Mouse (Mus musculus): ENCODE results near the gene Gfy.

Gfy gene

DNA sequence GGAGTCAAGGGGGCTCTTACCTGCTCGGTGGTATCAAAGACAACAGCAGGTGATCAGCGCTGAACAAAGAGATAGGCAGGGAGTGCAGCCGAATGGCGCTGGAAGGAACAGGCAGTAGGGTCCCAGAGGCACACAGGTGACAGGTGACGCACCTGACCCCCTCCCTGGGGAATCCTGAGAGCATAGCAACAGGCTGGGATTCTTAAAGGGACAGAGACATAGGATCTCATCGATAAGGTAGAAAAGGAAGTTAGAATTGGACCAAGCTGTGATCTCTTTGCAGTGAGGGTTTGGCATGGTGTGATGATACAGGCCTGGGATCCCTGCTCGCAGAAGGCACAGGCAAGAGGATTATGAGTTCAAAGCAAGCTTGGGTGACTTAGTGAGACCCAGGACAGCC lies at the start of gene Gfy:
TSS of gene Gfy (minus strand) at position 101 of the 400 bp plus-strand sequence.
- in situ Hi-C loops (cut with MboI; ENCODE audit: unreplicated experiment in 2 of 2), result no loop called here

GRCm38 (mm10) chr7:45229046-45229445 lies 49.7 kb upstream of the Gfy start:
- in situ Hi-C loops (cut with MboI; ENCODE audit: unreplicated experiment in 2 of 2), result no loop called here

GRCm38 (mm10) chr7:45228548-45228947 lies 49.2 kb upstream of the Gfy start:
- in situ Hi-C loops (cut with MboI; ENCODE audit: unreplicated experiment in 2 of 2), result no loop called here

GRCm38 (mm10) chr7:45226421-45226820 lies 47.1 kb upstream of the Gfy start:
- in situ Hi-C loops (cut with MboI; ENCODE audit: unreplicated experiment in 2 of 2), result no loop called here

GRCm38 (mm10) chr7:45224826-45225225 lies 45.5 kb upstream of the Gfy start:
- in situ Hi-C loops (cut with MboI; ENCODE audit: unreplicated experiment in 2 of 2), result no loop called here

GRCm38 (mm10) chr7:45221680-45222079 lies 42.3 kb upstream of the Gfy start:
- in situ Hi-C loops (cut with MboI; ENCODE audit: unreplicated experiment in 2 of 2), result no loop called here

- in situ Hi-C loops (cut with MboI; ENCODE audit: unreplicated experiment in 2 of 2), result no loop called here
Observed at GRCm38 (mm10) chr7:45216442-45217183, 37.2 kb upstream of the Gfy start.

DNA sequence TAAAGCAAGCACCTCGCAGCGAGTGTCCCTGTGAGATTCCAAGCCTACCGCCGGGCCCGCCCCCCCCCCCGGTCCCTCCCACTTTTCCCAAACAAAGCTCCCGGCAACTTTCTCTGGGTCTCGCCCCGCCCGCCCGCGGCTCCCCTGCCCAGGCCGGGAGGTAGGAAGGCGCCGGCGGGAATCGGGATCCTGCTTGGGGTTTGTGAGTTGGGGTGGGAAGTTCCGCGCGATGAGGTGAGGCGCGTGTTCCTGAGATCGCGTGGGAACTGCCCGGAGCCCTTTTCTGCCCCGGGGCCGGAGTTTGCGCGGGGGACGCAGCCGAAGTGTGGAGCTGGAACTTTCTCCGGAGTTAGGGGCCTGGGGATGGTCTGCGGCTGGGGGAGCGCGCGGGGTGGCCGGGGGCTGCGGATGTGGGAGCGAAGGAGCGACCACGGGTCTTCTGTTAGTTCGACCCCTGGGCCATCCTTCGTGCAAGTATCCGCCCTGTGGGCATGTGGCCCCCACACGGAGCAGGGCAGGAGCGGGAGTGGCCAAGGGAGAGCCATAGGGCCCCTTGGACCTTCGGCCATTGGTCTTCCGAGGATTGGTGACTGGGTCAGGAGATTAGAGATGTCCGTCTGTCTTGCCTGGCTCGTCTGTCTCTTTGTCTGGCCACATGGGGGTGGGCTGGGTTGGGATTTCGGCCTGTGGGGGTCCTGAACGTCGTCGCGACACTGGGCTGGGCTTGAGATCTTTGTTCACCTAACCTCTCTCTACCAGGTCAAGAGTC lies 36.5 kb upstream of the Gfy start, which contains the start of gene Tead2:
TSS of gene Tead2 (plus strand) at position 81 of the 769 bp plus-strand sequence.
- in situ Hi-C loops (cut with MboI; ENCODE audit: unreplicated experiment in 2 of 2), result no loop called here

DNA sequence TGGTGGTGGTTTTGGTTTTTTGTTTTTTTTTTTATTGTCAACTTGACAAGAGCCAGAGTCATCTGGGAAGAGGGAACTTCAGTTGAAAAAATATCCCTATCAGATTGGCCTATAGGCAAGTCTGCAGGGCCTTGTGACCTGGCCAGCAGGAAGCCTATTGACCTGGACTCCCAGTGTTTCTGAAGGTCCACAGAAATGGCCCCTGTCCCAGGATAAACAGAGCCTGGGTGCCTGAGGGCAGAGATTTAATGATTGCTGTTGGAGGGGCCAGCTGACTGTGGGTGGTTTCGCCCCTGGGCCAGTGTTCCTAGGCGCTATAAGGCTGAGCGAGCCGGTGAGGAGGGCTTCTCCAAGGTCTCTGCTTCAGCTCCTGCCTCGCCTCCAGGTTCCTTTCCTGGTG lies 34.3 kb upstream of the Gfy start:
- in situ Hi-C loops (cut with MboI; ENCODE audit: unreplicated experiment in 2 of 2), result no loop called here

GRCm38 (mm10) chr7:45212356-45212755 lies 33.0 kb upstream of the Gfy start:
- in situ Hi-C loops (cut with MboI; ENCODE audit: unreplicated experiment in 2 of 2), result no loop called here

DNA sequence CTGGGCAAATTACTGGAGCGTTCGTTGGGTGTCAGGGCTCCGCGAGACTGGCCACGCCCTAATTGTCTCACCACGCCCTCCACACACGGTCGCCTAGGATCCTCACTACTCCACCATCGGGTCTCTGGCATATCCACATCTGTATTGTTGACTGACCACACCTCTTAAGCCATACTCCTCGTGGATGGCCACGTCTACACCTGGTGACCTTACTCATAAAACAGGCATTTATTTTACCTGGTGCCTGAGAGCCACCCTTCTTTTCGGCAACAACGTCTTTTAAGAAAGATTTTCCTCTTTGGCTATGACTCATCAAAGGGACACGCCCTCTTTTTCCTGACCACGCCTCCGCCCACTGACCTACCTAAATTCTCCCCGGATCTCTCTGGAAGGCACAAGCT lies 32.5 kb upstream of the Gfy start, which contains the start of gene Dkkl1:
TSS of gene Dkkl1 (minus strand) at position 297 of the 401 bp plus-strand sequence.
- in situ Hi-C loops (cut with MboI; ENCODE audit: unreplicated experiment in 2 of 2), result no loop called here

DNA sequence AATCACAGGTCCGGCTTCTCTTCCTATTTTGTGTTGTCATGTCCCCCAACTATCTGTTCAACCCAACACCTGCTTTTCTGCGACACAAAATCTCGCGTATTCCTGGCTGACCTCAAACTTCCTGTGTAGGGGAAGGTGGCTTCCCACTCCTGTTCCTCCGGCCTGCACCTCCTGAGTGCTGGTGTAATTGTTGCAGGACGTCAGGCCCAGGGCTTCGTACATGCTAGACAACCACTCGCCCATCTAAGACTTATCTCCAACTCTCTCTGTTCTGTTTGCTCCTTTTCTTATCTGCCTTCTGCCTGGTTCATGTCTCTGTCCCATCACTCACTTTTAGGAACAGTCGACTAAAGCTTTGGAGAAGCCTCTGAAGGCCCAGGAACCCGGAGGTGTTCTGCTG lies 31.7 kb upstream of the Gfy start:
- in situ Hi-C loops (cut with MboI; ENCODE audit: unreplicated experiment in 2 of 2), result no loop called here

DNA sequence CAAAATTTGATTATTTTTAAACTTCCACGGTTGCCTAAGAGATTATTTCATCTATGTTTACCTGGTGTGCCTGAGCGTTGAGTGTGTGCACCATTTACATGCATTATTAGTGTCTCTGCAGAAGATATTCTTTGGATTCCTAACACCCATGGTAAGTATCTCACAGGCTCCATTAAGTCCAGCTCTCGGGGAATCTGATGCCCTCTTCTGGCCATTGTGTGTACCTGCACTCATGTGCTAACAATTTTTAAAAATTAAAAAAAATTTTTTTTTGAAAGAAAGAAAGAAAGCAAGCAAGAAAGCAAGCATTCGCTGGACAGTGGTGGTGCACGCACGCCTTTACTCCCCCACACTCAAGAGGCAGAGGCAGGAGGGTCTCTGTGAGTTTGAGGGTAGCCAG lies 28.9 kb upstream of the Gfy start:
- in situ Hi-C loops (cut with MboI; ENCODE audit: unreplicated experiment in 2 of 2), result loop anchor here in 1 of 2 experiments (5.0 kb wide), 1 partner anchor 94 kb away; no protein-coding TSS in a partner anchor

DNA sequence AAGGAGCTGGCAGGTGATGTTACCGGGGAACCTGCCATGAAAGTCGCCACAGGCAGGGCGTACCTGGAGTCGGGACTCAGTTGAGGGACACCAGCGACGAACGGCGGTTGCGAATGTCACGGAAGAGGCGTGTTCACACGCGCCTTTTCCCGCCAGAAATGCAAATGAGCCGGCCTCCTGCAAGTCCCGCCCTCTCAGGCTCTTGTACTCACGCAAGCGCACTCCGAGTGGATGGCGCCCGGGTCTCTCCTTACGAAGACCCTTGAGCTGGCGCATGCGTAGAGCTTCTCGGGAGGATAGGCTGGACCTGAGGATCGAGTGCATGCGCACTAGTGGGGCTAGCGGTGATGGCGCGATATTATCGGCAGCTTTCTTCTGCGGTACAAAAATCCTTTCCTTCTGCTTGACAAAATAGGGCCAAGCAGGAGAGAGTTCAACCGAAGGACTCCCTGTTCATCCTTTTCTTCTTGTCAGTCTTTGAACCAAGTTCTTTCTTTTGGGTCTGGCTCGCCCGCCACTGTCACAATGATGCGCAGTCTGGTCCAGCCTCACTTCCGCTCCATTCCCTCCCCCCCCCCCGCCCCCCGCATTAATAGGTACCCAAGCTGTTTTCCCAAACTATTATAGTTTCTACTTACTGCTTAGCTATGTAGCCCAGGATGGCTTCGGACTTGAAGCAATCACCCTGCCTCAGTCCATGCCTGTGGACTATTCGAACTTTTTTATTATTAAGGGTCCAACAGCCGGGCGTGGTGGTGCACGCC lies 25.2 kb upstream of the Gfy start, which contains the start of gene Ccdc155:
TSS of gene Ccdc155 (minus strand) at position 513 of the 764 bp plus-strand sequence.
- in situ Hi-C loops (cut with MboI; ENCODE audit: unreplicated experiment in 2 of 2), result loop anchor here (5.0 kb wide), 4 partner anchors 33 to 122 kb away; partner anchors contain the start of gene Cd37 (in 1 of the 2)

GRCm38 (mm10) chr7:45202654-45203053 lies 23.3 kb upstream of the Gfy start:
- in situ Hi-C loops (cut with MboI; ENCODE audit: unreplicated experiment in 2 of 2), result loop anchor here (5.0 kb wide), 3 partner anchors 35 to 120 kb away; partner anchors contain the start of gene Cd37 (in 1 of the 2)

- in situ Hi-C loops (cut with MboI; ENCODE audit: unreplicated experiment in 2 of 2), result loop anchor here in 1 of 2 experiments (5.0 kb wide), 1 partner anchor 42 kb away; no protein-coding TSS in a partner anchor
Observed at GRCm38 (mm10) chr7:45198961-45199360, 19.6 kb upstream of the Gfy start.

- in situ Hi-C loops (cut with MboI; ENCODE audit: unreplicated experiment in 2 of 2), result loop anchor here in 1 of 2 experiments (5.0 kb wide), 1 partner anchor 41 kb away; no protein-coding TSS in a partner anchor
Observed at GRCm38 (mm10) chr7:45198435-45198834, 19.1 kb upstream of the Gfy start.

- in situ Hi-C loops (cut with MboI; ENCODE audit: unreplicated experiment in 2 of 2), result loop anchor here in 1 of 2 experiments (5.0 kb wide), 1 partner anchor 40 kb away; no protein-coding TSS in a partner anchor
Observed at GRCm38 (mm10) chr7:45196994-45197393, 17.6 kb upstream of the Gfy start.

DNA sequence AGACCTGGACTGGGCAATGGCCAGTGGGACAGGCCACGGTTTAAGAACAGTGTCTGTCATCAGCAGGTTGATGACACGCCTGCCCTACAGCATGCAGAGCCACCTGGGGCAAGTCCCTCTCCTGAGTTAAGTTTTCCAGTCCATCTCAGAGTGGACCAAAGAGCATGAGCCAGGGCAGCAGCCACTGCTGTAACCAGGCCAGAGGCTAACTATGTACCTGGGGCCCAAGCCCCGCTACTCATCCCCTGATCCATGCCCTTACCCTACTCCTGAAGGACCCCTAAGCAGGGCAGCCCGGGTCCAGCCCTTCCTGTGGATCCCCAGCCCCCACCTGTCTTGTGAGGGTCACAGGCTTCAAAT lies 16.8 kb upstream of the Gfy start:
- in situ Hi-C loops (cut with MboI; ENCODE audit: unreplicated experiment in 2 of 2), result loop anchor here in 1 of 2 experiments (5.0 kb wide), 1 partner anchor 39 kb away; no protein-coding TSS in a partner anchor

Measured in v-Abl transformed pro-B cells (cell line).